Mouse (Mus musculus) megakaryocyte, embryonic 14.5 days (primary cell): ENCODE measurements around the gene Plch1.

ENCODE experiments used
- FLI1 ChIP-seq: IDR thresholded peaks from 2 replicates; pipeline ENCODE4 v1.6.1; 2012; ENCODE audit warnings: low read length, inconsistent platforms, mixed read lengths
- GATA1 ChIP-seq: IDR thresholded peaks from 3 replicates; pipeline ENCODE4 v1.6.1; 2012; ENCODE audit warnings: mixed read lengths, low read length, inconsistent platforms, borderline replicate concordance

- TF ChIP-seq GATA1, result no peak
- TF ChIP-seq FLI1, result no peak
Measured at GRCm38 (mm10) chr3:63899309-63899695, at the start of gene Plch1.
